Mouse (Mus musculus): ENCODE measurements around the gene N4bp3. TPM values are rescaled to one million over a fixed set of nuclear protein-coding genes. Genes with fewer than 3 reads are reported as not detected.
"Not testable (repeated sequence)": the region's sequence is repeated elsewhere in the genome, so short reads cannot be mapped to it uniquely, and the experiment has no call there.

Gene N4bp3
- polyA plus RNA-seq (2012; rRNA removed), result 4.0 and 5.2 TPM in 2 replicates

DNA sequence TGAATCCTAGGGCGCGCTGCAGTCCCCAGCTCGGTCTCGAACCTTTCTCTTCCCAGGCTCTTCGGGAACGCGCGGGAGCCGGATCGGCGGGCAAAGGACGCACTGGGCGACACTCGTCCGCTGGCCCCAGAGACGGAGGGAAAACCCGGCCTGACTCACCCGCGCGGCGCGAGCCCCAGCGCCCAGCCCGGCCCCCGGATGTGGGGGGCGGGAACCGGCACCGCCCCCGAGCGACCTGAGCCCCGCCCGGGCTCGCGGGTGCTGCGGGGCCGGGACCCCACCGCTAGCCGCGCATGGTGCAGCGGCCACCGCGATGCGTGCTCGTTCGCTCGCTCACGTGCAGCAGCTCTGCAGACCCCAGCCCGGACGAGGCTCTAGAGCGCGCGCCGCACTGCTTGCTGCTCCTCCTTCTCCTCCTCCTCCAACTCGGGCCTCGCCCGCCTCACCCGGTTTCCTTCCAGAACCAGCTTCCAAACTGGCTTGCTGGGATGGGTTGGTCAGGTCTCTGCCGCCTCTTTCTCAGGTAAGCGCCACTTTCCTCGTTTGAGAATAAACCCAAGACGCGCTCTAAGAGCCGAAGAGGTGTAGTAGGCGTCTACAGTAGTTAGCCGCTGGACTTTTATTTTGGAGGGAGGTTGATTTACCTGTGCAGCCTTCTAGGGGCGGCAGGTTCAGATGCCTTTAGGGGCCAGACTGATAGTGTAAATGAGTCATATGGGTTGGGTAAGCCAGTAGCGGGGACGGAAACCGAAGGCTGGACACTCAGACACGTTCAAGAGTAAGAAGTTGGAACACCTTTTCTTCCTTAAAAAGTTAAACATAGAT, at the start of gene N4bp3, which contains the start of gene D930048N14Rik:
Gene N4bp3, minus strand, starts transcription at position 152 of the 825 bp plus-strand sequence.
Gene D930048N14Rik, plus strand, starts transcription at position 264 of the 825 bp plus-strand sequence.
- DNase-seq (ENCODE audit: low read depth, low spot score), result no peak
- WGBS, result 1% methylated on average over 70 of the region's 70 CpGs

DNA sequence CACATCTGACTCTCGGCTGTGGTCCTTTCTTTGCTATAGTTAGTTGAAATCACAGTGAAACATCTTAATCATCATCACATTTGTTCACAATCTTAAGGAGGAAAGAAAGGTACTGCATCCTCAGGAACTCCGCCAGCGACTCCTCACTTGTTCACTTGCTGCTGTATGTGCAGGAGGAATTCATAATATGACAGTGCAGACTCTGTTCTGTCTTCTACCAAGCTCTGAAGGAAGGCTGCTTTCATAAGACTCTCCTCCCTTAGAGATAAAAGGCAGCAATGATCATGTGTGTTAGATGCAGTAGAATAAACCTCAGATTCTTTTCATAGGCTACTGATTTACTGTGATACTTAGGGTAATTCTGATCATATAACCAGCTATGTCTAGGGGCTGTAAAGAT, 44.3 kb upstream of the N4bp3 start:
- no peak for DNase-seq (ENCODE audit: low read depth, low spot score)
- WGBS, result 96% methylated on average over 3 of the region's 3 CpGs

DNA sequence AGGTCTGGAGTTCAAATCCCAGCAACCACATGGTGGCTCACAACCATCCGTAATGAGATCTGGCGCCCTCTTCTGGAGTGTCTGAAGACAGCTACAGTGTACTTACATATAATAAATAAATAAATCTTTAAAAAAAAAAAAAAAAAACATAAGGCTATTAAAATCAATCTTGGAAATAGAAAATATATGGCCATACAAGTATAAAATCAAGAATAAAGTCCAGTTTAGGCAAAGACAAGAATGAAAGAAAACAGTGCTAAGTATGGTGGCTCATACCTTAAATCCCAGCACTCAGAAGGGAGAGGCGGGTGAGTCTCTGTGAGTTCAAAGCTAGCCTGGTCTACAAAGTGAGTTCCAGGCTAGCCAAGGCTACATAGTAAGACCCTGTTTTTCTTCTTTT, 40.0 kb upstream of the N4bp3 start:
- 76% methylated on average over 3 of the region's 3 CpGs for WGBS
- not testable (repeated sequence) for DNase-seq (ENCODE audit: low read depth, low spot score)

DNA sequence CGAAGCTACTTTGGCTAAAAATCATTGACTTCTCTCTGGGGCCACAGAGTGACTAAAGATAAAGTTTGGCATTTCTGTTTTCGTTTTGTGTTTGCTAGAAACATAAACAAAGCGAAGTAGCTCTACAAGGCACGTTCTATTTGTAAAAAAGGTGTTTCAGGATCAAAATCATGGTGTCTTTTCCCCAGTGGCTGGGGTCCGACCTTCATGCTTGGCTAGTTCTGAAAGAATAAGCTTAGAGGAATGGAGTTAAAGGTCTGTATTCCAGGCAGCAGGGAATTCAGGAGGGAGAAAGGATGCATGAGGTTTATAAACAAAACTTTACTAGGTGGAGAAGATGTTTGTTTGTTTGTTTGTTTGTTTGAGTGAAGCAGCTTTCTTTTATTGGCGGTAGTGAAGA, 38.7 kb upstream of the N4bp3 start:
- 15% methylated on average over 6 of the region's 6 CpGs for WGBS
- DNase-seq (ENCODE audit: low read depth, low spot score), result no peak

DNA sequence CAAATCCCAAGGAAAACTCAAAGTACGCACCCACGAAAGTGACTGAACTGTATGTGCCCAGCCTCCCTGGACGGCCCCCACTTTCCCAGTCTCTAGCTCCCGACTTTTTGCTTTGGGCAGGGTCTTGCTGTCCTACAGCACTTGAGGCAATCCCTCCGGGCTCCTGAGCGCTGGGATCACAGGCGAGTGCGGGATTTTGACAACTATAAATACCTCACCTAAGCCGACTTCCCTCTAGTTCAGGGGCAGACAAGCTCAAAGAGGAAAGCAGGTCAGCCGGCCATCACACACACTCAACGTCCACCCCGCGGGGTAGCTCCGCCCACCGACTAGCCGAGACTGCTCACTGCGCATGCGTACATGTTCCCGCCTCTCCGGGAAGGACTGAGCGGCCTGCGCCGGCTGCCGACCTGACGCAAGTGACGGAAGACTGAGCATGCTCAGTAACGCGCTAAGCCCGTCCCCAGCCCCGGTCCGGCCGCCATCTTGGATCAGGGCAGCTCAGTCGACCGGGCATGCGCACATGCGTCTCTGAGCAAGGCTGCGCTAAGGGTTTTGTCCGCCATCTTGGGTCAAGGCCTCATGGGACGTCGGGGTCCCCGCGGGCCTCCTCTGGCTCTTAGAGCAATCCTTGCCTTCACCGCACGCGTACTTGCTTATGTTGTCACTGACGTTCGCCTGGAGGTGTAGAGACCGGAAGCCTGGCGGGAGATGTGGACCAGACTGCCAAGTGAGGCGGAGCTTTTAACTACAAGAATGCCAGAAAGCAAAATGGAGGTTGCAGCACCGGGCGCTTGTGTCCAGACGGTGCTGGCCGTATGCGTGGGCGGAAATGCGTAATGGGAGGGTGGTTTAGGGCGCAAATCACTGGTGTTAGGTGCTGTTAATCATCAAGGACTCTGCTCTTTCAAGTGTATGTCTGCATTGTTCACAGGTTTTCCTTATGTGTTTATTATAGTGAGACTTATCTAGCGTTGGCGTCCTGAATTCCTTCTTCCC, 38.0 kb upstream of the N4bp3 start, which contains the start of gene 0610009B22Rik:
Gene 0610009B22Rik, minus strand, starts transcription at position 545 of the 999 bp plus-strand sequence.
- peak; percentile 98 for DNase-seq (ENCODE audit: low read depth, low spot score)
- WGBS, result under 1% methylated on average over 60 of the region's 60 CpGs

DNA sequence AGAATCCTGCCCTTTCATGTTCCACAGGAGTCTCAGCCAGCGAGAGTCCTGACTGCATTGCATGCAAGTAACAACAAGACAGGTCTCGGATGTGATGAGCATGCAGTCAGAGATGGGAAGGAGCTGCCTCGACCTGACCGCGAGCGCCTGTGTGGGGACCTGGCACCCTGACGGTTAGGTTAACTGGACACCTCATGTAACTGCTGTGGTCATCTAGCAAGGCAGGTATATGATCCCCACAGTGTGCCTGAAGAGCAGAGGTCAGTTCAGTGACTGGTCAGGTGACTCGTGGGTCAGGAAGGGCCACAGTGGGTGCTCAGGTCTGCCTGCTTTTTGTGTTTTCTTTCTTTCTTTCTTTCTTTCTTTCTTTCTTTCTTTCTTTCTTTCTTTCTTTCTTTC, 31.3 kb upstream of the N4bp3 start:
- WGBS, result 42% methylated on average over 8 of the region's 8 CpGs
- no peak for DNase-seq (ENCODE audit: low read depth, low spot score)

DNA sequence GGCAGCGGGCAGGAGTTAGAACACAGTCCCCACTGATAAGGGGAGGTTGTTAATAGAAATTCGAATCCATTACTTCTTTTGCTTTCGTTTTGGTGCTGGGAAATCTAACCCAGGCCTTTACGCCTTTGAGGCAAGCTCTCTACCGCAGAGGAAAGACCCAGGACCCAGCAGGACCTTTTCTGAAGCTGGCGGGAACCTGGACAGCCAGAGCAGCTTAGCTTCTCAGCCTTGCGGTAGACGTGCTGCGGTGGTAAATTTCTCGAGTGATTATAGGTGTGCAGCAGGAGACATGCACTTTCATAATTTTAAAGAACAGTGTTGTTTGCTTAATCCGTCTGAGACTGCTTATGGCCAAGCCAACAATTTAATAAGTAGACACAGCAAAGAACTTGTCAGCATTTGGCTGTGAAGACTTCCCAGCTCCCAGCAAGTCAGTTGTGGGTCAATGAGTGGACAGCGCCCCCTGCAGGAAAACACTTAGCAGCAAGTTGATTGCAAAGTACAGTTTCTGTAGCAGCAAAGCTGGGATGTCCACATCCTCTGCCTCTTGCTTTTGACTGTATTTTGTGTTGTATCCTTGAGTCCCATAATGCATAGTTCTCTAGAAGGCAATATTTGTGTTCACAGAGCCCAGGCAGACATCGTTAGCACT, 30.8 kb upstream of the N4bp3 start:
- DNase-seq (ENCODE audit: low read depth, low spot score), result peak; percentile 73
- 31% methylated on average over 13 of the region's 13 CpGs for WGBS

DNA sequence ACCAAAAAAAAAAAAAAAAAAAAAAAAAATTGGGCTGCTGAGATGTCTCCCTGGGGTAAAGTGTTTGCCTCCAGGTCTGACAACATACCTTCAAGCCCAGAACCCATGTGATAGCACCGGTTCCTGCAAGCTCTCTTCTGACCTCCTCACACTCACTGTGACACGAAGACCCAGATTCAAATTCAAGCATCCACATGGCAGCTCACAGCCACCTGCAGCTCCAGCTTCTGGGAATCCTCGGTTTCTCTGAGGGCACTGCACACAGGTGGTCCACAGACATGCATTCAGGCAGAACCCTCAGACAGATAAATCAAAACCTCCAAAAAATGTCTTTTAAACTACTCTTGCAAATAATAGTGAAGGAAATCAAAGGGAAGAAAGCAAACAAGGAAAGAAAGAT, 28.8 kb upstream of the N4bp3 start:
- WGBS, result 67% methylated on average over 3 of the region's 3 CpGs
- DNase-seq (ENCODE audit: low read depth, low spot score), result no peak

DNA sequence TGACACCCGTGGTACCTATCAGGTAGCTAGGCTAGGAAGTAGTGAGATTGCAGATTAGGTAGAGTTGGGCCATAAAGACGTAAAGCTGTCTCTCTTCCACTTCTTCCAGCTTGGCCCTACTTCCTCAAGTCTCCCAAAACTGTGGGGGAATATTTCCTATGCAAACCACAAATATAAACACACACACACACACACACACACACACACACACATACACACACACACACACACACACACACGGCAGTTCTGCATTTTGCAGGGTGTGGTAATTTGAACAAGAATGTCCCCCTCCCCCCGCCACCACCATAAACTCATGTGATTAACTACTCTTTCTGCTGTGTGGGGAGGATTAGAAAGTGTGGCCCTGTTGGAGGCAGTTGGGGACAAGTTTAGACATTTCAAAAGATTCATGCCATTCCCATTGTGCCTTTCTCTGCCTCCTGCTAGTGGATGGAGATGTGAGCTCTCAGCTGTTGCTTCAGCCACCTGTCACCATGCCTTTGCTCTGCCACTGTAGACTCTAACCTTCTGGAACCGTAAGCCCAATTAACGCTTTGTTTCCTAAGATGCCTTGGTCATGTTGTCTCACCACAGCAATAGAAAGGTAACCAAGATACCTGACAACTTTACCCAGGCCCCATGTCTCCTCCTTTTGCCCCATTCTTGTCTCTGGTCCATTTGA, 27.2 kb upstream of the N4bp3 start:
- WGBS, result 42% methylated on average over 6 of the region's 6 CpGs
- DNase-seq (ENCODE audit: low read depth, low spot score), result no peak

DNA sequence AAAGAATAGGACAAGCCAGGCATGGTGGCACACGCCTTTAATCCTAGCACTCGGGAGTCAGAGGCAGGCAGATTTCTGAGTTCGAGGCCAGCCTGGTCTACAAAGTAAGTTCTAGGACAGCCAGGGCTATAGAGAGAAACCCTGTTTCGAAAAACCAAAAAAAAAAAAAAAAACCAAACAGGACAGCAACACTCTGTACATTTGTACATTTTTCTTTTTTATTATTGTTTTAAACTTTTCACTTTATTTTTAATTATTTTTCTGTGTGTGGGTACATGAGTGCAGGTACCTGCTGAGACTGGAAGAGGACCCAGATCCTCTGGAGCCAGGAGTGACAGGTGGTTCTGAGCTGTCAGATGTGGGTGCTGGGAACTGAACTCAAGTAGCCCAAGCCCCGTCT, 24.7 kb upstream of the N4bp3 start:
- WGBS, result 80% methylated on average over 5 of the region's 5 CpGs
- DNase-seq (ENCODE audit: low read depth, low spot score), result no peak

DNA sequence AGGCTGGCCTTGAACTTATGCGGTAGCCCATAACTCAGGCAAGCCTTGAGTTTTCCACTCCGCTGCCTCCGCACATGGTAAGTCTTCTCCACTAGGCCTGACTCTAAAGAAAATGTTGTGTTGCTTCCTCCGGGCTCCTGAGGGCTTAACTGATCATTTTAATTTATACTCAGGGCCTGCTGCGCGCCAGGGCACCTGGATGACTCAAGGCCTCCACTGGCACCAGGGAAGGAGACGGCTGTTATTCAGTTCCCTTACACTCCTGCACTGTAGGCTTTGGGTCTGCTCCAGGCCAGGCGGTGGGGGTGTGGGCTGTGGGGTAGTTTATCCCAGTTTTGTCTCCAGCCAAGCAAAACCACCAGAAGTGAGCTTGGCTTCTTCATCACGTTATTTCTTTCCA, 22.6 kb upstream of the N4bp3 start:
- WGBS, result 80% methylated on average over 9 of the region's 9 CpGs
- DNase-seq (ENCODE audit: low read depth, low spot score), result no peak

DNA sequence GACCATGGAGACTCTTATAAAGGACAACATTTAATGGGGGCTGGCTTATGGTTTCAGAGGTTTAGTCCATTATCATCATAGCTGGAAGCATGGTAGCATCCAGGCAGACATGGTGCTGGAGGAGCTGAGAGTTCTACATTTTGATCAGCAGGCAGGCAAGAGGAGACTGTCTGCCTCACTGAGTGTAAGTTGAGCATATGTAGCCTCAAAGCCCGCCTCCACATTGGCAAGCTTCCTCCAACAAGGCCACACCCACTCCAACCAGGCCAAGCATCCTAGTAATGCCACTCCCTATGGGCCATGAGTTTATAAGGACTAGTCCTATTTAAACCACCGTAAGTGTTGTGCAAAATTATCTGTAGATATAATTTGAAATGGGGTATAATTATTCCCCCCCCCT, 20.7 kb upstream of the N4bp3 start:
- 23% methylated on average over 2 of the region's 2 CpGs for WGBS
- DNase-seq (ENCODE audit: low read depth, low spot score), result no peak

DNA sequence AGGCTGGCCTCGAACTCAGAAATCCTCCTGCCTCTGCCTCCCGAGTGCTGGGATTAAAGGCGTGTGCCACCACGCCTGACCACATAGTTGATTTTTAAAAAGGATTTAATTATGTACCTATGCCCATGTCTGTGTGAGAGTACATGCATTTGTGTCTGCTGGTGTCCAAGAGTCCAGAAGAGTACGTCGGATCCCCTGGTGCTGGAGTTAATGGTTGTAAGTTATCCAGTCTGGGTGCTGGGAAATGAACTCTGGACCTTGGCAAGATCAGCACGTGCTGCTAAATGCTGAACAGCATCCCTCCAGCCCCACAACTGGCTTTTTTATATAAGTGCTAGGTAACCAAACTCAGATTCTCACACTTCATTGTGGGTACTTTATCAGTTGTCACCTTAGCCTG, 20.2 kb upstream of the N4bp3 start:
- 82% methylated on average over 7 of the region's 7 CpGs for WGBS
- no peak for DNase-seq (ENCODE audit: low read depth, low spot score)

DNA sequence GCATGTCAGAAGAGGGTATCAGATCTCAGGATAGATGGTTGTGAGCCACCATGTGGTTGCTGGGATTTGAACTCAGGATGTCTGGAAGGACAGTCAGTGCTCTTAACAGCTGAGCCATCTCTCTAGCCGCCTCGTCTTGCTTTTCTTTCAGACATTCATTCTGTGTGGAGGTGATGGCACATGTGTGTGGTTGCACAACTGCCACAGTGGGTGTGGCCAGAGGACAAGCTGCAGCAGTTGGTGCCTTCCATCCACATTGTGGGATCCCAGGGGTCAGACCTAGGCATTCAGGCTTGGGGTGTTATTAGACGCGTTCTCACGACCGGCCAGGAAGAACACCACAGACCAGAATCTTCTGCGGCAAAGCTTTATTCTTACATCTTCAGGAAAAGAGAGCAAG, 14.1 kb upstream of the N4bp3 start:
- not testable (repeated sequence) for DNase-seq (ENCODE audit: low read depth, low spot score)
- WGBS, result 93% methylated on average over 7 of the region's 7 CpGs

DNA sequence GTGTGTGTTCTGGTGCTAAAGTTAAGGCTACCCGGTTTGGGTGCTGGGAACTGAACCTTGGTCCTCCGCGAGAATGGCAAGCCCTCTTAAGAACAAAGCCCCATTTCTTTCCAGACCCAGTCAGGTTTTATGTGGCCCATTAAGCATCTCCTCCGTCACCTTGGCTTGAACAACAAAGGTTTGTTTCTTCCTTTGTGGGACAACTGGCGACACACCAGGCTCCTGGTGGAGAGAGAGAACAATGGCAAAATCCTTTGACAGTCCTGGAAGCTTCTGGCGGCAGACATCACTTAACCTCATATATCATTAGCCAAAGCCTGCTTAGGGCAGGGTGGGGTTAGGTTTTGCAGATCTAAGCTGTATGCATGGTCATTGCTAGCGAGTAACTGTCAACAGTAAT, 12.0 kb upstream of the N4bp3 start:
- WGBS, result 45% methylated on average over 7 of the region's 7 CpGs
- no peak for DNase-seq (ENCODE audit: low read depth, low spot score)

DNA sequence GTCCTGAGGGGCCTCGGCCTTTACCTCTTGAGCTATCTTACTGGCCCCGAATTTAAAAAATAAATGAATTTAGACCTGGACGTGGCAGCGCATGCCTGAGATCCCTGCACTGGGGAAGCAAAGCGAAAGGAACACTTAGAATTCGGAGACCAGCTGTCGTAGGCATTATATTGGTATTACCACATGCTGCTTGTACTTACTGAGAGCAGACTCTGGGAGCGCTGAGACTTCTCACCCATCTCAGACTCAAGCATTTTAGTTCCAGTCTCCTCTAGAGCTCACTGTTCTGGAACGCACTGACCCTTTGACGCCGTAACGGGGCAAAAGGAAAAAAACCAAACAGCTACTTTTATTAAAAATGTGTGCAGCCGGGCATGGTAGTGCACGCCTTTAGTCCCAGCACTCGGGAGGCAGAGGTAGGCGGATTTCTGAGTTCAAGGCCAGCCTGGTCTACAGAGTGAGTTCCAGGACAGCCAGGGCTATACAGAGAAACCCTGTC, 11.3 kb upstream of the N4bp3 start:
- DNase-seq (ENCODE audit: low read depth, low spot score), result no peak
- 90% methylated on average over 16 of the region's 16 CpGs for WGBS

DNA sequence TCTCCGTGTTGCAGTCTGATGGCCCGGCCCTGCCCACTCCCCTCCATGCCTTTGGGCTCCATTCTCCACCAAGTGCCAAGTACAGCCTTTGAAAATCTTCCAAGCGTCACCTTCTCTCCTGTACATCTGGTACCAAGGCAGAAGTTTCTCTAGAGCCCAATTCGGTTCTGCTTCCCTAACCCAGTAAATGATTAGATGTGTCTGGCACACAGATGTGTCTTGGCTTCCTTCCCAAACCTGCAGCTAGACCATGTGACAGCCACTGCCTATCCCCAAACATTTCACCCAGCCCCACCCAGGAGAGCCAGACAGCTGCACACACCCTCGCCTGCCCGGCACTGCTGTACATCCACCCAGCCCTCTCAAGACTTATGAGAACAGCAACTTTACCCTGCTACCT, 8.1 kb upstream of the N4bp3 start:
- DNase-seq (ENCODE audit: low read depth, low spot score), result no peak
- 15% methylated on average over 6 of the region's 6 CpGs for WGBS

DNA sequence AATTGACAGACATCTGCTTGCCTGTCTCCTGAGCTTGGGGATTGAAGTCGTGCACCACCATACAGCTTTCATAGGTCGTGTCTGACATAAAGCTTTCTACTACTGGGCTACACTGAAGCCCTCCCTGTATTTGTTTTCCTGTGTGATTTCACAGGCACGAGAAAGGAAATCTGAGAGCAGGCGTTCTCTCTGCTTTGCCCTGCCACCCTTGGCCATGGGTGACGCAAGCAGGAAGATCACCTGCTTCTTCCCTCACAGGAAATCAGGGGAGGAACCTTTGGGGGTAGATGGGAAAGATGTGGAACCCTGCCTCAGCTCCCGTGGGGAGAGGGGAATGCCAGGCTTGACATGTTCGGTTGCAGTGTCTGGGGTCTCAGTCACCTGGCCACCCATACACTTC, 7.6 kb upstream of the N4bp3 start:
- 22% methylated on average over 7 of the region's 7 CpGs for WGBS
- DNase-seq (ENCODE audit: low read depth, low spot score), result no peak

Data from large intestine, adult 2 months (tissue).